Mouse (Mus musculus) kidney, postnatal 4 days (tissue): Measurements from ENCODE around the gene Tmco4.

Experiments used
- DNase-seq, 2 experiments: peaks; one replicate each; pipeline ENCODE4 v3.0.0; 2021; ENCODE audit warnings: mixed read lengths in 2 of 2

The Tmco4 gene

DNA sequence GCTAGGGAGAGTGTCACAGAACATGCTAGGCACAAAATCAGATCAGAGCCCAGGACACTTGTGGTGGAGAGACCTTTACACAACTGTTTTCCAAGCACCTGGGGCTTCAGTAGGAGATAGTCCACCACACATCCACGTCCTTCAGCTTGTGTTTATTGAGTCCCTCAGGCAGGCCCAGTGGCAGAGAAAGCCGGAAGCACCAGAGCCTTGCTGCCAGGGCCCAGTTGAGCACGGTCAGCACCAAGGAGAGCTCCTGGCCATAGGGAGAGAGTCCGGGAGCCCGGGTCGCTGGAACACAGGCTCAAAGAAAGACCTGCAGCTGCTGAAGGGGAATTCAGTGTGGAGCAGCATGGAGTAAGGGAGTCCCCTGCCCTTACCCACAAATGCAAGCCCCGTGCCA lies 86.9 kb downstream of the Tmco4 start:
- peak; percentile 91 to 92 for DNase-seq

DNA sequence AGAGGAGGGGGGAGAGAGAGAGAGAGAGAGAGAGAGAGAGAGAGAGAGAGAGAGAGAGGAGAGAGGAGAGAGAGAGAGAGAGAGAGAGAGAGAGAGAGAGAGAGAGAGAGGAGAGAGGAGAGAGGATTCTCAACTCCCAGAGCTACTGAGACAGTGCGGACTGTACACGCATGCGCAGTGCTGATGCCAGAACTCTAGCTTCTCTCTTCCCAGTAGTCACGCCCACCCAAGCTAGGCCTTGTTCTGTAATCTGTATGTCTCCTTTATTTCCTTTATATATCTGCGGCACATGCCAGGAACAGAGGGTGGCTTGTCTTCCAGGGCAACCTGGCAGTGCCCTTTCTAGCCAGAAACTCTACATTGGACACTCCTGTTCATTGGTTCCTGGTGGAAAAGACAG lies 92.1 kb downstream of the Tmco4 start:
- DNase-seq = no peak

DNA sequence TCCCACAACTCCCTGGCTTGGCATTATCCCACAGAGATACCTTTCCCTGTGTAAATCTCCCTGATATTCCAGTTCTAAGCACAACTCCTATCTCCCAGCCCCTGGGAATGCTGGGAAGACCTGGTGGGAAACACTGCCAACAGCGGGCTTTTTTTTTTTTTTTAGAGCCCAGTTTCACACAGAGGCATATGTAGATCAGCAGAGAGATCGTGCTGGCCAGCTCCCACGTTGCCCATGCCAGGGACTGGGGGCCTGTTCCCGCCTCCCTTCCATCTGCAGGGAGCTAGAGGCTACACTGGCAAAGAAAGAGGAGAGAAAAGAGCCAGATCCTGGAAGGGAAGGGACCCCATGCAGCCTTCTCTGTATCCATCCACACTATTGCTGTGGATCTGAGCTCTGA lies 95.6 kb downstream of the Tmco4 start:
- DNase-seq = no peak

DNA sequence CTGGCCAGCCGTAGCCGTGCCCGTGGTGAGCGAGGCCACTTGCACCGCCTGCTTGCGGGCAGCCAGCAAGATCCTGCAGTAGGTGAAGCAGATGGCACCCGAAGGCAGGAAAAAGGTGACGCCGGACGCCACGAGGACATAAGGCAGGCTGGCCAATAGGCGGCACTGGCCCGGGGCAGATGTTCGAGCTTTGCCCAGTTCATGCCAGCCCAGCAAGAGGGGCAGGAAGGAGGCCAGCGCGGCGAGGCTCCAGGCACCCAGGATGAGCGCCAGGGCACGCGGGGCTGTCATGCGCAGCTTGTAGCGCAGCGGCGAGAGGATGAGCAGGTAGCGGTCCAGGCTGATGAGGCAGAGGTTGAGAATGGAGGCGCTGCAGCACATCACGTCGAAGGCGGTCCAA lies 101.4 kb downstream of the Tmco4 start:
- no peak for DNase-seq

DNA sequence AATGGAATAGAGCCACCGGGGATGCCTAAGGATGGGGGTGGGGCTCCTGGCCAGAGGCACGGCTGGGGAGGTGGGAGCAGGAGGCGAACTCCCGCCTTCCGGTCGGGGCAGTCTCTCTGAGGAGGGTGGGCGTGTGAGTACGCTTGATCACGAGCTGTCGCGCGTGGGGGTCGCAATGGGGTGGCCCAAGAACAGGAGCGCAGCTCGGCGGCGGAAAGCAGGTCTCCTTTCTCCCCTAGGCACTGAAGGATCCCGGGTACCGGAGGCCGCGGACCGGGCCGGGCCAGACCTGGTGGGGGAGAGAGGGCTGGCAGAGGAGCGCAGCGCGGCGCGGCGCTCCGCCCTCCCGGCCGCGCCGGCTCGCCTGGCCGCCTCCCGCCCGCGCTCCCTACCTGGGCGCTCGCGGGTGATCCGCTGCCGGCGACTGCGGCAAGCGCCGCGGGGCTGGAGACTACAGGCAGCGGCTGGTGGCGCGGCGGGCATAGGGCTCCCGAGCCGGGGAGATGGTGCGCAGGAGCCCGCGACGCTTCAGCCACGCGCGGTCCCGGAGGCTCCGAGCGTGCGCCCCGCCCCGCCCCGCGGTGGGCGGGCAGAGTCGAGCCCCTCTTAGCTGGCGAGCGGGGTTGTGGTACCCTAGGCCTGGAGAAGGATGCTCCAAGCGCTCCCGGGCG lies 102.5 kb downstream of the Tmco4 start, which contains the start of gene Htr6:
Gene Htr6, minus strand, starts transcription at position 530 of the 671 bp plus-strand sequence.
- DNase-seq = peak in 1 of 2 experiments; percentile 42

DNA sequence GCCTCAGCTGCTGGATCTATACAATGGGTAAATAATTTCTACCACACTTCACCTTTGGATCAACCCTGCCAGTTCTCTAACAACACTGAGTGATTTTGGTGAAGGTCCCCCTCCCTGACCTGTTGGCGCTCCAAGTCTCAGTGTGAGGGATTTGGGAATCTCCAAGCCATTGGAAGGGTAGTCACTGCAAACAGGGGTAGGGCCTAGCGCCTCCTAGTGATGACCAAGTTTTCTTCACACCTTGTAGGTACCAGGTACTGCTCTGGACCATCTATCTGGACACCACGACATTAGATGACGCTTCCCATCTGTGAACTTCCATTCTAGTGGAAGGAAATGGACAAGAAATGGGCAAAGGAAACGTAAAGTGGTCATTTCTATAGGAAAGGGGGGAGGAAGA lies 103.2 kb downstream of the Tmco4 start:
- DNase-seq = no peak

DNA sequence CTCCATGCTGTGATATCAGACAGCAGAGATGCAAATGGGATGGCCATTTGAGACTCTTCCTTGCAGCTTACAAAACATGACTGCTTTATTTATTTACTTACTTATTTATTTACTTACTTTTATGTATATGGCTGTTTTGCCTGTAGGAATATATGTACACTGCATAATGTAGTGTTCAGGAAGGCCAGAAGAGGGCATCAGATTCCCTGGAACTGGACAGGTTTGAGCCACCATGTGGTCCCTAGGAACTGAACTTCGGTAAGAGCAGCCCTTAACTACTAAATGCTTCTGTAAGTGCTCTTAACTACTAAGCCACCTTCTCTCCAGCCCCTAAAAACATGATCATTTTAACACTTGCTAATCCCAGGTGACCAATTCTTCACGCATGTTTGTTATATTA lies 105.6 kb downstream of the Tmco4 start:
- DNase-seq = peak in 1 of 2 experiments; percentile 52

DNA sequence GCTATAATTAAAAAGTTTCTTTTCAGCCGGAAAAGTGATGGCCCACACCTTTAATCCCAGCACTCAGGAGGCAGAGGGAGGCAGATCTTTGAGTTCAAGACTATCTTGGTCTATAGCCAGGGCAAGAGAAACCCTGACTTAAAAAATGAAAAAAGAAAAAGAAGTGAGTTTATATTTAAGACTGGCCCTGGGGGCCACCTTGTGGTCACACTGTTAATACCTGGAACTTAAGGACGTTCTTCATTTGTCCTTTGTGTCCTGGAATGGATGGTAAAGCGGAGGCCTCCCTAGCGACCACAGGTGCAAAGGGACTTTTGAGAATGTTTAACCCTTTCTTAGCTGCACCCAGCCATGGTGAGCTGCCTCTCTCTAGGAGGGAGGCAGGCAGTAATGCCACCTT lies 106.0 kb downstream of the Tmco4 start:
- peak; percentile 58 to 66 for DNase-seq

DNA sequence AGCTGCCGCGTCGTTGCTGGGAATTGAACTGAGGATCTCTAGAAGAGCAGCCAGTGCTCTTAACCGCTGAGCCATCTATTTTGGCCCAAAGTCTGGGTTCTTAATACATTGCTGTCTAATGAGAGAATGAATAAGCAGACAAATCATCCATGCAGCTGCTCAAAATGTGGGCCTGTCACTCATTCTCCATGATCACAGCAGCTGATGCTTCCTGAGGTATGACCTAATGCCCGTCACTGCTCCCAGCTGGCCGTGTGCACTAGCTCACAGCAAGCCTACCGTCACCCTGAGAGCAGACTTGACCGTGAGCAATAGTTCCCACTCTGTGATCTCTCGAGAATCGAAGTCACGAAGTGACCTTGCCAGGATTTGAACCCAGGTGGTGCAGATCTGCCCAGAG lies 106.8 kb downstream of the Tmco4 start:
- DNase-seq = no peak

DNA sequence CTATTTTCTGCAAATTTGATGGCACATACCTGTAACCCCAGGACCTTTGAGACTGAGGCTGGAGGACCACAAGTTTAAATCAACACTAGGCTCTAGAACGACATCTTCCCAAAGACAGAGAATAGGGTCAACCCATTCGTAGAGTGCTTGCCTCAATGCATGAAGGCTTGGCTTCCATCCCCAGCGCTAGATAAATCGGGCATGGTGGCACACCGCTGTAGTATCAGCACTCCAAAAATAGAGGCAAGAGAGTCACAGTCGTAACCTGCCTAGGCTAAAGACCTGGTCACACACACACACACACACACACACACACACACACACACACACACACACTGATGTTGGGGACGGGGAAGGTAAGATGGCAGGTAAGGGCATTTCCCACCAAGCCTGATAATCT lies 107.6 kb downstream of the Tmco4 start:
- no peak for DNase-seq

DNA sequence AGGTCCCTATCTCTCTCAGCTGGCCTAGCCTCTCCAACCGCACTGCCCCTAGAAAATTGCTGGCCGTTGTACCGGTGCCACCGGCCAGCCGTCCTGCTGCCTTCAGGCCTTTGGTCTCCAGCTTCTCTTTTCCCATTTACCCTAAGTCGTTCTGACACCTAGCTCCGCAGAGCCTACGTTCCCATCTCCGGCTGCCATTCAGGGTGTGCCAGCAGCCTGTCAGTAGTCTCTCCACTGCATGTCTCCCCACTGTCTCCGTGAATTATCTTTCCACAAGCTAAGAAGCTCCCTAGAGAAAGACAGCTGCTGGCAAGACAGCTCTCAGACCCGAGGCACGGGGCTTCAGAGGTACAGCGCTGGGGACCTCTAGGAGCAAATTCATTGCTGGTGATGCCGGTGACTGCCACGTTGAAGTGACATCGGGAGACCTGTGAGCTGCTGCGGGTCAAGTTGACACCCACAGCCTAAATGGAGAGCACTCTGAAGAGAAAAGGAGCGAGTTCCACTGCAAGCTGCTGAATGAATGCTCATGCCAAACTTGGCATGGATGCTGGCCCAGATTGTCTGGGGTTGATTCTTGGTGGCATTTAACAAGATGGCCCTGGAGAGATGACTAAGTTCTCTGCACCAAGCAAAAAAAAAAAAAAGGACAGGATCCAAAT lies 108.7 kb downstream of the Tmco4 start:
- DNase-seq = no peak

DNA sequence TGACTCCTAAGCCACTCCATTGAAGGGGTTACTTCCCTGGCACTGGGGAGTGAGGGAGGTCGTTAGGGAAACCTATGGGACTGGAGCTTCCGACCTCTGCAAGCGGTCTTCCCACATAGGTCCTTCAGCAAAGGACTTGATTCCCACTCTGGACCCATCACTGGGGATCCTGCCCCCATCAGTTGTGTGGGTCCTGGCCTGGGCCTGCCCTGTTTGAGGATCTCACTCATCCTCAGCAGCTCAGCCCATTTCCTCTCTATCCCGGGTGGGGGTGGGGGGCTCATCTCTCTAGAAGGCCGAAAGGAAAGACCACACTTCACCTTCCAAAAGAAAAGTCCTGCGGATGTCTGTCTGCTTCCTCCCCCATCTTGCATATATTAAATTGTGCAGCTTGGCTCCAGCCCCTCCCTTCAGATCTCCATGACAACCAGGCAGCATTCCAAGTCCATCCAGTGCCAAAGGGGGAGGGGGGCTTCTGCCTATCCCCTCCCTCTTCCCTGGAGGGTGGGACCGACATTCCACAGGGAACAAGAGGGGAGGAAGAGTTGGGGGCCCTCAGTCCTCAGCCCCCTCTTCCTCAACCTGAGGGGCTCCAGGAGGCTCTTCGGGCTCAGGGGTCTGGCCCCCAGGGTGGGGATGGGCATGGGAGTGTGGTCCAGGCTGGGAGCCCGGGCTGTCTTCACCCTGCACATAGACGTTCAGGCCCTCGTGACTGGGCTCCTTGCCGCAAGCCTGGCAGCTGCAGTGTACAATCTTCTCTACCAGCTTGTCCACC lies 110.3 kb downstream of the Tmco4 start:
- peak; percentile 62 to 66 for DNase-seq

DNA sequence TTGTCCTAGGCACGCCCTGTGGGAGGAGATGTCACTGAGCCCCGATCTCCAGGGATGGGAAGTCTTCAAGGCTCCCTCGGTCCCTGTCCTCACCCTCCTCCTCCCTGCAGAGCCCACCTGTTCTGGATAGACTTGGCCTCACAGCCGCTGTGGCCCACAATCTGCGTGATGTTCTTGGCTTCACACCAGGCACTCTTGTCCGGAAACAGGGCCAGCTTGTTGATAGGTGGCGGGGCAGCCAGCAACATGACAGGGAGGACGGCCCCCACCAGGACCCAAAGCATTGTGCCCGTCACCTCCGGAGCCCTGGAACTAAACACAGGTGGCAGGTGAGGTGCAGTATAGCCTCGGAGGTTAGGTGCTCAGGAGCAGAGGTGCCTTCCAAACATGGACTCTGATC lies 112.6 kb downstream of the Tmco4 start:
- DNase-seq = no peak

DNA sequence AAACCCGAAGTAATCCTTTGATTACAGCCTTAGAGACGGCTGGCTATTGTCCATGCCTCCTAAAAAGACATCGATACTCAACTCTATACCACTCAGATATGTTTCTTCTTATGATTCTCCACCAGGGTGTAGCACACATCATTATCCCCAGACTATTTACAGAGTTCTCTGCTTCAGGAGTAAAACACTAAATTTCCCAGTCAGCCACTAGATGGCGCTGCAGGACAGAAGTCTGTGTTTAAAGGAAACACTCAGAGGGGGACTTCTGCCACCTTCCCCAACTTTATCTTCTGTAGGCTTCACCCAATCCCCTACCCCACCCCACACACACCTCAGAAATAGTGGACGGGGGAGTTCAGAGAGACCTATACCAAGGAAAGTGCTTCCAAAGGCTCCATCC lies 113.3 kb downstream of the Tmco4 start:
- DNase-seq = peak; percentile 91

DNA sequence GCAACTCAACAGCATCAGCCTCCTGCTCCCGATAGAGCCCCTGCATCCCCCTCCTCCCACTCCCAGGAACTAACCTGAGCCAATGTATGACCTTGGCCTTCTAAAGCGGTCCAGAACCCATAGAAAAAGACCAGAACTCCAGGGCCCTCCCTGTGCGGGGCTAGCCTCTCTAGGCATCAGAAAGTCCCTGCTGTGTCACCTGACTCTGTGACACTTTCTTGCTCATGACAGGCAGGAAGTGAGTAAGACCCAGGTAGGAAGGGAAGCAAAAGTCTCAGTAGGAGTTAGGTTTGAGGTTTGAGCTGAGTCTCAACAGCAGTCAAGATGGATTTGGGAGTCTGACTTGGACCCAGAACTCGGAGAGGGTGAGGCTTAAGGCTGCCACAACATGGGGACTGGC lies 114.3 kb downstream of the Tmco4 start:
- DNase-seq = no peak

DNA sequence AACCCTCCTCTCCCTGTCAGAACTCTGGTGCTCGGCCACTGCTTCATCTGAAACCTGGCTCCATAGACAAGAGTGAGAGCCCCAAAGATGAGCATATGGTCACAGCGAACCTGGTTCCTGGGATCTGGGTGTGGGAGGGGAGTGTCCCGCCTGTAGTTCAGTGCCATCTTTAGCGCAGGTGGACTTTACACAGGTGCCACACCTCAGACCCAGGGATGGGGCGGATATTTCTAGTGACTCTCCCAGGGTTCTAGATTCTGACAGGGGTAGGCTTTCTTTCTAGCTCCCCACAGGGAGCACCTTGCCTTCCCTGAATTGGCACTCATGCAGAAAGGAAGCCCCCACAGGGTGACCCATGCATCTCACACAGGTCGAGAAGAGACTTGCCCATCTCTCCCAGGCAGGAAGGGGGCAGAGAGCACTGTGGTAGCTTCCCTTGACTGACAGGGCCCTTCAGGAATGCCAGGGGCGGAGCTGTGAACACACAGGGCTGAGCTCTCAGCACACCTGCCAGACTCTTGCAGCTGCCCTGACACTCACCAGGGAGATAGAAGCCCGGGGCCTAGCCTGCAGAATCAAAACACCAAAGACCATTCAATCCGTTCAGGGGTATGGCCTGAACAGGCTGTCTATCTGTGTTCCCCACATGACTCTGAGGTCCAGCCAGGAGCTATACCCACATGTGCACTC lies 116.4 kb downstream of the Tmco4 start:
- peak in 1 of 2 experiments; percentile 47 for DNase-seq

DNA sequence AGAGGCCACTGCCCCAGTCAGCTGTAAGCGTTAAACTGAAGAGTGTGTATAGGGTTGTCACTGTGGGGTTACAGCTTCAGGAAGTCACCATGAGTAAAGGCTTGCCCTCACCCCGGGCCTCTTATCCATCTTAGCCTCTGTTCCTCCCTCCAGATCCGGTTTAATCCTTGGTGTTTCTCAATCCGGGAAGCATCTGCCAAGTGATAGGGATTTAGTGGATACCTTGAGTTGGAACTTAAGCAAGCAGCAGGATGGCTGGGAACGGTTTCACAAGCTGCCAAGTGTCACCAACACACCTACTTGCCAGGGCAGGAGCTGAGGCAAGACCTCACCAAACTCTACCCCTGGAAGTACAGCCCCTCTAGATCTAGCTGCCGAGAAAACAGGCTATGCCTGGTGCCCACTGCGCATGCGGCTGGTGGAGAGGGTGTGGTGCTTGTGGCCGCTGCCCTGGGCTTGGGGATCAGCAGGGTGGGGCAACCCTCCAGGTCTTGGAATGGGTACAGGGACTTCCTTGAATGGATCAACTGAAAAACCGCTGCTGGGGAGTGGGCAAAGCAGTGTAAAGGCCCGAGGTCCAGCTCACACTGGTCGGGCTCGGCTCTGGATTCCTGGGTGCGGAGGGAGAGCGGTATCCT lies 117.7 kb downstream of the Tmco4 start:
- DNase-seq = no peak

DNA sequence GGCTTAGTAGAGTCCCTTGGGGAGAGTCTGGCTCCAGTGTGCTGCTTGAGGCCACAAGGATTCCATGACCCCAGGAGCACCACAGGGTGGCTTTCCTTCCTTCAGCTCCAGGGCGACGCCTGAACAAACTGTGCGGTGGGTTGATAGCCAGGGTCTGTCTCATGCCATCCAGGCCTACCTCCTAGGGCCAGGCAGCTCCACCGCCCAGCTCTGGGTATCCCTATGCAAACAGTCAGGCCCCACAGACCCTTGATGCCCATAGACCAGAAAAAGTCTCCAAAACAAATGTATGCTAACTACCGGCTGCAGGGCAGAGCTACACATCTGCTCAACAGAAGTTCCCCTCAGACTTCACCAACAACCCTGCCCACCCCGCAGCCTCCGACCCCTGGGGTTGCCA lies 118.4 kb downstream of the Tmco4 start:
- no peak for DNase-seq

DNA sequence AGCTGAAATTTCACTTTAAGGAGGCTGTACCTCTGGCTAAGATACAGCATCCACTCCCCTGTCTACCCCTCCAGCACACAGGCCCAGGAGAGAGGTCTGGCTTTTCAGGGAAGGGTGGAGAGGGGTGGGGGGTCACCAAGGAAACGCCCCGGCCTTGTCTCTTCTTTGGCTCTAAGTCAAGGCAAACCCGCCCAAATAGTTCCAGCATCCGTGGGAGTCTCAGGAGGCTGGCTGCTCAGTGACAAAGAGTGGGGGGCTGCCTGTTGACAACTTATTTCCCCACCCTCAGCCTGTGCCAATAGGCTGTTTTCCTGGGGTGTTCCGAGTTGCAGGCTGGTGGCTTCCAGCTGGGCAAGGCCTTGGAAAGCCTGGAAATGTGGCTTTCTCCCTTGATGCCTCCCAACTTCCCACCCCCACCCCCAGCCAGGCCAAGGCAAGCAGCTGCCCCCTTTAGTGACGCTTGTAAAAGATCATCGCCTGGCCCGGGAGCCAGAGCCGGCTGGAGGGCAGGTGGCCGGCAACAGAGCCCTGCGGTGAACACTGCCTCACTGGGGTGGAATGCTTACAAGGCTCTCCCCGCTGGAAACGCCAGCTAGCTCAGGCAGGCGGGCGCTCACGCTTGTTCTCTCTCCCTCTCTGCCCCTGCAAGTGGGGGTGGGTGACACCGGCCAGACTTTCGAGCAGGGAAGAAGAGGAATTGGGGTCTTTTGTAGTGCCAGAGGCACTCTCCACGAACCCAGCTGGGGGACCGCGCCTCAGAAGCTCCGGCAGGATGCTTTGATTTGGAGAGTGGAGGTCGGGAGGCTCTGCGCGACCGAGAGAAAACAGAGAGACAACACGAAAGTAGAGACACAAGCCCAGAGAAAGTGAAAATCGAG lies 119.0 kb downstream of the Tmco4 start:
- DNase-seq = peak; percentile 58 to 72

DNA sequence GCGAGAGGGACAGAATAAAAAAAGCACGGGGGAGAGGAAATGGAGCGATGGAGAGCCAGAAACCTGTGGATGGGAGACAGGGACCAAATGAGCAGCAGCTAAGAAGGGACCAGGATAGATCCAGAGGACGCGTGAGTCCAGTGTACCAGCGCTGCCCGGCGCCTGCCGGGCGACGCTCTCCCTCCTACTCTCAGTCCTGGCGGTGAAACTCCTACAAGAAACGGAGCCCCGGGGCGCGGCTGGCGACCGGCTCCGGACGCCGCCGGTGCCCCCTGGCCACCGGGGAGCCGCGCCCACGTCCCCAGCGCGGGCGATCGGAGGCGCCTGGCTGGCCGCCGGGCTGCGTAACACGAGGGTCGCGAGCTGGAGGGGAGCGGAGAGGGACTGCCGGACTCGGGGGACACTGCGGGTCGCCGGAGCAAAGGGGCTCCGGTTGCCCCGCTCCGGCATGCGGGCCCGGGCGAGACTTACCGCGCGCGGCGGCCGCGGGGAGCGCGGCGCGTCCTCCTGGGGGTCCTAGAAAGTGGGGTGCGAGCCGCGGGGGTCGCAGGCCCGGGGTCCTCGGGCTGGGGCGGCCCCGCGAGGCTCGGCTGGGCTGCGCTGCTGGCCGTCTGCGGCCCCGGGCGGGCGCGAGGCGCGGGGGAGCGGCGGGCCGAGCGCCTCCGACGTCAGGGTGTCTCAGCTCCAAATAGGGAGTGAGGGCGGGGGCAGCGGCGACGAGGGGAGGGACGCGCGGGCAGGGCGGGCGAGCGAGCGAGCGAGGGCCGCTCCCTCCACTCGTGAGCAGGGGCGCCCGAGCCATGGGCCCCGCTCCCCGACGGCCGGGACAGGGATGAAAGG lies 119.9 kb downstream of the Tmco4 start, which contains the start of gene Nbl1:
Gene Nbl1, minus strand, starts transcription at position 638 of the 840 bp plus-strand sequence.
- DNase-seq = peak; percentile 83 to 88

DNA sequence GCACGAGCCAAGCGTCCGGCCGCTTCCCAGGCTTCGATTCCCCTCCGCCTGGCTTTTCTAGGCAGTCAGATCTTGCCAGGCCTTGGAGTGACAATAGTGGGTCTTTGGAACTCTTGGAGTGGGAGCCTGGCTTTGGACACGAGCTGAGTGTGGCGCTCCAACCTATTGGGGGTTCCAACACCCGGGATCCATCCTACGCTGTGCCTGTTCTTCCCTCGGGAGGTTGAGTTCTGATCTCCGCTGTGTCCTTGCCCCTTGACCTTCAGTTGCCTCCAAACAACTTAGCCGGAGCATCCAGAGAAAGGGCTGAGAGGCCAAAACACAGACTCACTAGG lies 120.5 kb downstream of the Tmco4 start:
- DNase-seq = no peak
